Mouse (Mus musculus) kidney, postnatal 14 days (tissue): ENCODE measurements around the gene Qtrt1.

Experiments
- DNase-seq: peaks from one replicate; pipeline ENCODE4 v3.0.0; 2022; ENCODE audit warnings: mixed read lengths

Qtrt1 gene

GRCm38 (mm10) chr9:21411669-21412550 lies at the start of gene Qtrt1:
Gene Qtrt1 (plus strand): TSS chr9:21411837.
- peak; percentile 90 for DNase-seq

- peak; percentile 73 for DNase-seq
Observed at GRCm38 (mm10) chr9:21366541-21367220, 45.0 kb upstream of the Qtrt1 start.

GRCm38 (mm10) chr9:21367357-21368111 lies 44.1 kb upstream of the Qtrt1 start, which contains the start of gene Ilf3:
Gene Ilf3 (plus strand): TSS chr9:21367871.
- DNase-seq, result peak; percentile 100

- DNase-seq, result peak; percentile 76
Observed at GRCm38 (mm10) chr9:21368131-21368584, 43.5 kb upstream of the Qtrt1 start.

- no peak for DNase-seq
Observed at GRCm38 (mm10) chr9:21369080-21369479, 42.6 kb upstream of the Qtrt1 start.

GRCm38 (mm10) chr9:21370876-21371275 lies 40.8 kb upstream of the Qtrt1 start:
- DNase-seq, result no peak

- no peak for DNase-seq
Observed at GRCm38 (mm10) chr9:21372508-21372907, 39.1 kb upstream of the Qtrt1 start.

GRCm38 (mm10) chr9:21379195-21379594 lies 32.4 kb upstream of the Qtrt1 start:
- DNase-seq, result no peak

- DNase-seq, result no peak
Observed at GRCm38 (mm10) chr9:21380868-21381267, 30.8 kb upstream of the Qtrt1 start.

GRCm38 (mm10) chr9:21383966-21384365 lies 27.7 kb upstream of the Qtrt1 start:
- DNase-seq, result no peak

- DNase-seq, result peak; percentile 19
Observed at GRCm38 (mm10) chr9:21392646-21393175, 18.9 kb upstream of the Qtrt1 start.

- no peak for DNase-seq
Observed at GRCm38 (mm10) chr9:21395692-21396091, 15.9 kb upstream of the Qtrt1 start.

GRCm38 (mm10) chr9:21397170-21397569 lies 14.5 kb upstream of the Qtrt1 start:
- DNase-seq, result no peak

- DNase-seq, result no peak
Observed at GRCm38 (mm10) chr9:21401042-21401441, 10.6 kb upstream of the Qtrt1 start.

- no peak for DNase-seq
Observed at GRCm38 (mm10) chr9:21402764-21403253, 8.8 kb upstream of the Qtrt1 start.

- no peak for DNase-seq
Observed at GRCm38 (mm10) chr9:21403745-21404144, 7.9 kb upstream of the Qtrt1 start.

- DNase-seq, result no peak
Observed at GRCm38 (mm10) chr9:21405525-21405924, 6.1 kb upstream of the Qtrt1 start.

- DNase-seq, result peak; percentile 86
Observed at GRCm38 (mm10) chr9:21407951-21408350, 3.7 kb upstream of the Qtrt1 start.

GRCm38 (mm10) chr9:21408624-21409023 lies 3.0 kb upstream of the Qtrt1 start:
- no peak for DNase-seq

GRCm38 (mm10) chr9:21409592-21410317 lies 1.9 kb upstream of the Qtrt1 start:
- DNase-seq, result peak; percentile 87

GRCm38 (mm10) chr9:21417866-21418265 lies 6.2 kb downstream of the Qtrt1 start:
- DNase-seq, result no peak

- DNase-seq, result no peak
Observed at GRCm38 (mm10) chr9:21419646-21420045, 8.0 kb downstream of the Qtrt1 start.
